Mouse (Mus musculus) spleen, adult 2 months (tissue): ENCODE data around the gene Tubgcp5.

Source experiments
- CTCF ChIP-seq: fragments of 200-500 bp; IDR thresholded peaks from 2 replicates; pipeline ENCODE4 v1.5.1; 2011; ENCODE audit warnings: mild to moderate bottlenecking, inconsistent platforms; ENCODE audit not compliant: insufficient read depth, insufficient read length, insufficient replicate concordance; ENCODE audit errors: extremely low read depth
- POLR2A ChIP-seq: fragments of 200-500 bp; IDR thresholded peaks from 2 replicates; pipeline ENCODE4 v1.6.1; 2011; ENCODE audit warnings: low read depth, low read length, inconsistent platforms

- TF ChIP-seq CTCF: no peak
- no peak; the same call in 1 of the 2 replicates for TF ChIP-seq POLR2A
Measured at GRCm38 (mm10) chr7:55784580-55784979, 9.4 kb upstream of the Tubgcp5 start.
